Mouse (Mus musculus) cortical plate, adult 2 months (tissue): Measurements from ENCODE around the gene Btbd3.

ENCODE experiments used
- CTCF ChIP-seq: fragments of 200-500 bp; IDR thresholded peaks from 2 replicates; pipeline ENCODE4 v1.5.1; 2011; ENCODE audit warnings: mild to moderate bottlenecking, control low read depth, low read length; ENCODE audit not compliant: insufficient read depth; ENCODE audit errors: extremely low read depth
- POLR2A ChIP-seq: fragments of 200-500 bp; IDR thresholded peaks from 2 replicates; pipeline ENCODE4 v1.6.1; 2011; ENCODE audit warnings: mild to moderate bottlenecking, low read length, control low read depth; ENCODE audit not compliant: insufficient read depth; ENCODE audit errors: extremely low read depth

DNA sequence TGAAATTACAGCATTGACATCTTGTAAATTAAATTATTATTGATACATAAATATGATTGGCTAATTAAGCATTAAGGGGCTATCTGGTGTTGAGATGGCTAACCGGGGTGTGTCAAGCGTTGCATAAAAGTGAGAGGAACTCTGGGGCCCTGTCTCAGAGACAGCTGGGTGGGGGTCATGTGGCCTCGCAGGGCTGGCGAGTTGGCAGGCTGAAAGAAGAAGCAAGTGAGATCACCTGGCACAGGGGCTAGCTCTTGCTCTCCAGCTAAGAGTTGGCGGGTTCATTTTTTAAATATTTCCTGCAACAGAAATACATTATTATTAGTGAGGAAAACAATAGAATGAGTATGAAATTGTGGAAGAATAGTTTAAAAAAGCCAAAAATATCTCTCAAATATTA lies 118.2 kb downstream of the Btbd3 start:
- TF ChIP-seq POLR2A (no peak), CTCF (no peak)
